Mouse (Mus musculus) ES-E14 (cell line): ENCODE data around the gene Dynlrb2.

ENCODE experiments used
- HCFC1 ChIP-seq: IDR thresholded peaks from 2 replicates; pipeline ENCODE4 v1.6.1; 2012; ENCODE audit warnings: low read length, inconsistent platforms, borderline replicate concordance; ENCODE audit not compliant: insufficient read depth
- ZC3H11A ChIP-seq: IDR thresholded peaks from 2 replicates; pipeline ENCODE4 v1.6.1; 2012; ENCODE audit warnings: low read depth, mild to moderate bottlenecking, inconsistent platforms, low read length, borderline replicate concordance

DNA sequence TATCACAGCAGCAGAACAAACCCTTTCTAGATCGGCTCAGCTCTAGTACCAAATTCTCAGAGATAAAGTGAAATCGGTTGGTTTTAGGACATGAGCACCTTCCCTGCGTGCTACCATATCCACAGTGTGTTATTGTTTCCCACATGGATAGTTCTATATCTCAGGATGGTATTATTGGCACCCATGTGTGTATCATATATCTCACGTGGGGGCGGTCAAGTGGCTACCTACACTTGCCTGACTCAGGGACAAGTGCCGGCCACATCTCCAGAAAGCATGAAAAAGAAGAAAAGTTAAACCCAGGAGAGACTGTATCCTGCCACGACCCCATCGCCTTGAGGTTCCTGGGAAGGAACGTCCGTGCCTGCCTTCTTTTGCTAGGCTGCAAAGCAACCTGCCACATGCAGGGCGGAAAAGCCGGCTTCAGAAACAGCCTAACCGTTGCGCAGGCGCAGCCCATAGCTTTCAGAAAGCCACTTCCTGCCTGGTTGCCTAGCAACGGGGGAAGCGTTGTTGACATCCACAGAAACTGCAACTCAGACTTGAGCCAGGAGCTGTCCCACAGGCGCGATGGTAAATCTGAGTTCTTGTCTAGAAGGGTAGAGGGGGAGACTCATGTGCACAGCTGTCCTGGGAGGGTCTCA is at the start of gene Dynlrb2:
- TF ChIP-seq HCFC1 (no peak), ZC3H11A (no peak)
